Mouse (Mus musculus): ENCODE data around the gene Pla2g2f.

- TF ChIP-seq MYOG (IDR thresholded peaks at IDR 0.05; ENCODE audit: control insufficient read depth in 1 of 3, insufficient read depth in 1 of 3, insufficient read length in 2 of 3, low read depth in 2 of 3) (no peak), USF1 (IDR thresholded peaks at IDR 0.05; ENCODE audit: low read depth) (no peak), POLR2A (IDR thresholded peaks at IDR 0.05; ENCODE audit: insufficient read length, low read depth) (no peak), TCF3 (IDR thresholded peaks at IDR 0.05; ENCODE audit: insufficient read length, low read depth) (no peak), TCF12 (IDR thresholded peaks at IDR 0.05; ENCODE audit: insufficient read depth, poor library complexity, severe bottlenecking) (no peak), MYOD1 (IDR thresholded peaks at IDR 0.05; ENCODE audit: control insufficient read depth in 1 of 3, insufficient read length in 2 of 3, low read depth in 2 of 3) (no peak), MAX (IDR thresholded peaks at IDR 0.05; ENCODE audit: low read depth) (no peak), SRF (IDR thresholded peaks at IDR 0.05; ENCODE audit: control insufficient read depth, insufficient read length, low read depth) (no peak), E2F4 (IDR thresholded peaks at IDR 0.05; ENCODE audit: insufficient read depth) (no peak), REST (IDR thresholded peaks at IDR 0.05; ENCODE audit: insufficient read depth, insufficient read length) (no peak), POLR2AphosphoS2 (IDR thresholded peaks at IDR 0.05; ENCODE audit: insufficient read length, low read depth) (no peak)
These were observed 35.2 kb upstream of the Pla2g2f start for GRCm38 (mm10) chr4:138792599-138792998.
